Mouse (Mus musculus) E14TG2a.4 (cell line): ENCODE measurements at regions not wholly inside any gene's neighbourhood (a gene's known extent, or its start where the extent isn't known, plus 50 kb on each side); places are given as distances from the start of the nearest gene placed in this dataset.
A peak's percentile ranks its signal among the peaks of the same experiment; 100 is the strongest.

Experiments used
- H3K27me3 ChIP-seq: 2 replicates; pipeline ENCODE4 v1.6.1; 2014; ENCODE audit warnings: low read length, control low read depth; ENCODE audit not compliant: insufficient read depth
- H3K36me3 ChIP-seq: 2 replicates; pipeline ENCODE4 v1.6.1; 2014; ENCODE audit warnings: low read length, control low read depth; ENCODE audit not compliant: insufficient read depth
- H3K4me1 ChIP-seq: replicated peaks from 2 replicates; pipeline ENCODE4 v1.6.1; 2014; ENCODE audit warnings: low read depth, low read length, control low read depth
- H3K4me3 ChIP-seq: replicated peaks from 2 replicates; pipeline ENCODE4 v1.5.1; 2014; ENCODE audit warnings: mild to moderate bottlenecking, low read length
- H3K9me3 ChIP-seq: 2 replicates; pipeline ENCODE4 v1.6.1; 2014; ENCODE audit warnings: low read length, control low read depth
- CTCF ChIP-seq: conservative IDR thresholded peaks from 2 replicates; pipeline ENCODE4 v1.5.1; 2014; ENCODE audit warnings: low read length
- NANOG ChIP-seq: IDR thresholded peaks from 2 replicates; pipeline ENCODE4 v1.6.1; 2014; ENCODE audit warnings: borderline replicate concordance, low read length, mixed read lengths
- POU5F1 ChIP-seq: IDR thresholded peaks from 2 replicates; pipeline ENCODE4 v1.6.1; 2014; ENCODE audit warnings: low read length, borderline replicate concordance

DNA sequence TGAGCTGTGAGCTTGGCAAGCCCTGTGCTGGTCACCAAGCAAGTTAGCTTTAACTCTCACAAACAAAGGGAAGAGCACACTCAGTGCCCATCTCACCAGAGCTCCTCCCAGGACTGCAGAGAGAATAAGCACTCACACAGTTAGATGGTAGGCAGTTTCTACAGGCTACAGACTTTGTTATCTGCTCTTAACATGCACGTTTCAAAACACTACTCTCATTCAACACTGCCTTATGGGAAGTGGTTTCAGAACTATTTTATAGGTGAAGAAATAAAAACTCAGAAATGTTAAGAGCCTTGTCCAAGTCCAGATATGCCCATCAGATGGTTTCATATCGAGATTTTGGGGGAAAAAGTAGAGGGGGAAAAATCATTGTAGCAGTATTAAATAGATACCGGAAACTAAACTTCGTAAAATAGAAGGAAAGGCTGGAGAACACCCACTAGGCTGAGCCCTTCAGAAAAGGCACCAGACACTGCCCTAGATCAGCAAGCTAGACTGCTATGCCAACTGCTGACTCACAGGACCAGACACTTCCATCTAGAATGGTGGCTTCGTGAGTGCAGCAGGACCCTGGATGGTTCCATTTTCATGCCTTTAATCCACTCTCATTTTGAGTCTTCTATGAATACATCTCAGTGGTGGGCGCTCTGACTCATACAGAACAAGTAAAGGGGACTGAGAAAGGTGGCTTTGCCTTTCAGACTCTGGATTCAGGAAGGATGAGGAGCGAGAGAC, 51.3 kb upstream of the Serbp1 start:
- no peaks in the 10 kb centered on the region for H3K27me3 ChIP-seq
- H3K4me1 ChIP-seq, result peaks cover 19% of the 10 kb centered on the region
- TF ChIP-seq POU5F1 (no peak), CTCF (no peak), NANOG (no peak)
- no peaks in the 10 kb centered on the region for H3K9me3 ChIP-seq
- no peak overlapping the region for H3K4me3 ChIP-seq
- H3K36me3 ChIP-seq, result no peaks in the 10 kb centered on the region

DNA sequence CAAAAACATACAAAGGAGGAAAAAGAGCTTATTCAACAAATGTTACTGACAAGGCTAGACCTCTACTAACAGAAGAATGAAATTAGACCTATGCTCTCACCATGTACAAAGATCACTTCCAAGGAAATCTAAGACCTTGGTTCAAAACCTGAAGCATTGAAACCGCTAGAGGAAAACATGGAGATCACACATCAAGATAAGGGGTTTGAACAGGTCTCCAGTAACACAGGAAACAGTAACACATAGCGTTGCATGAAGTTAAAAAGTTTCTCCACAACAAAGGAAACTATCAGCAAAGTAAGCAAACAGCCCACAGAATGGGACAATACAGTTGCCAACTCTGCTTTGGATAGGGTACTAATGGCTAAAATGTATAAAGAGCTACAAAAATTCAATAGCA, 53.3 kb upstream of the Serbp1 start:
- Histone ChIP-seq H3K27me3 (no peaks in the 10 kb centered on the region), H3K36me3 (no peaks in the 10 kb centered on the region), H3K4me1 (peaks cover 32% of the 10 kb centered on the region), H3K9me3 (no peaks in the 10 kb centered on the region), H3K4me3 (no peak overlapping the region)
- TF ChIP-seq NANOG, result no peak
- TF ChIP-seq CTCF, result no peak
- no peak for TF ChIP-seq POU5F1

DNA sequence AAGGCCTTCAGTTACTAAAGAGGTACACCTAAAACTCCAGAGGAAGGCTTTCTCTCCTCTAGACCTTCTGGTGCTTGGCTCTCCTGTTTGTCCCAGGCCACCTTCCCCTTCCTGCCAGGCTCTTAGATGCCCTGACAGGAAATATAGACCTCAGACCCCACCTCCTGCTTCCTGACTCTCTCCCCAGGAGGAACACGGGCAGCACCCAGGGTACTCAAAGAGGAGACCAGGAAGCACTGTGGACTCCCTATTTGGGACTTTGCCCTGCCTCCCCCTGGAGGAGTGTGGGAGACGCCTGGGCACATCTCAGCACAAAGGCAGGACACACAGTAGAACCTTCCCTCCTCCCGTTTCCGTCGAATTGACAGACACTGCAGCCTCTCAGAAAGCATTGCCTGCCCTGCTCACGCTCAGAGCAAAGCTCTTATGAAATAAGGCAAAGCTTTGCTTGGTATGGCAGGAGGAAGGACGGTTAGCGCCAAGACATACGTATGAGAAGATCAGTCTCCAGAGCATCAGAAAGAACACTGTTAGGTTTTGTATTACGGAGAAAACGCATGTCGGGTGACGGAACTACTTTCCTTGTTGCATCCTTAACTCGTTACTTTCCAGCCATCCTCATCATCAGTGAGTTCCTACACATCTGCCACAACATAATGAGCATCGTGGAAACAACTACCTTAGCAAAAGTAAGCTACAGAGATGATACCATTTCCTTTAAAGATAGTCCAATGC, 54.3 kb upstream of the Serbp1 start:
- H3K4me1 ChIP-seq, result peaks cover 32% of the 10 kb centered on the region
- TF ChIP-seq CTCF (no peak), NANOG (no peak), POU5F1 (no peak)
- peaks cover 5% of the 10 kb centered on the region for H3K27me3 ChIP-seq
- 0 out of 2 replicates have a peak overlapping the region, but pooled peaks have one; percentile 8 for H3K4me3 ChIP-seq
- H3K36me3 ChIP-seq, result no peaks in the 10 kb centered on the region
- H3K9me3 ChIP-seq, result no peaks in the 10 kb centered on the region

DNA sequence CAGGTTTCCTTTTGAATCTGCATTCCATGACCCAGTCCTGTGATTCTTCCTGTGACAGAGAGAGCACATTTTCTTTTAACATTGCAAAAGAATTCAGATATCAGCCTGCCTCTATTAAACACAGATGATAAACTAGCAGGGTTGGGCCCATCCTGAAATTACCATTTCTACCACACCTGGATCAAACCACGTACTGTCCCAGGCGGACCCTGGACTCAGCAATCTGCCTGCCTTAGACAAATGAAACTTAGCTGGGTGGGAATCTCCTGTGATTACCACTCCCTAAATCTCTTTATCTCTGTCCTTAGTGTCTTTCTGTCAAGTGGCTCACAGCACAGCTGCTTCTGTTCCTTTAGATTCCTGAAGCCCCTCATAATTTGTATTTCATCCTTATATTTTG, 55.5 kb upstream of the Serbp1 start:
- no peak for TF ChIP-seq CTCF
- Histone ChIP-seq H3K4me3 (no peak overlapping the region), H3K9me3 (no peaks in the 10 kb centered on the region), H3K27me3 (peaks cover 5% of the 10 kb centered on the region), H3K4me1 (peaks cover 32% of the 10 kb centered on the region), H3K36me3 (no peaks in the 10 kb centered on the region)

DNA sequence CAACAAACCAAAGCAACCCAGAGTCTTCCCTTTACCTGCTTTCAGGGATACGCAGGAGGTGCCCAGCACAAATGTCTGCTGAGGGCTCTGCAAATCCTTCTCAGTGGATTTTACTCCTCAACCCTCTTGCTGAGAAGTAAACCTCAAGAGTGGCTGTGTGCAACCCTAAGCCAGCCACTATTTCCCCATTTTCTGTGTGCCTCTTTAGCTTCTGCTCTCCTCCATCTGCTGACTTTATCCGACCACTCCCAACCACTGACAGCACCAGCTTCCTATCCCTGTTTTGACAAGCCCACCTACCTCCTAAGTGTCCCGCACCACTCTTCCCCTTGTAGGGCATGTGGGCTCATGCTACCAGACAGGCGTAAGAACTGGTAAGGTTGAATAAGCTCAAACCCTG, 56.5 kb upstream of the Serbp1 start:
- peaks cover 5% of the 10 kb centered on the region for H3K27me3 ChIP-seq
- peaks cover 32% of the 10 kb centered on the region for H3K4me1 ChIP-seq
- H3K9me3 ChIP-seq, result no peaks in the 10 kb centered on the region
- no peak overlapping the region; the same call in 1 of the 2 replicates for H3K4me3 ChIP-seq
- TF ChIP-seq NANOG (no peak), POU5F1 (no peak), CTCF (no peak)
- H3K36me3 ChIP-seq, result no peaks in the 10 kb centered on the region

DNA sequence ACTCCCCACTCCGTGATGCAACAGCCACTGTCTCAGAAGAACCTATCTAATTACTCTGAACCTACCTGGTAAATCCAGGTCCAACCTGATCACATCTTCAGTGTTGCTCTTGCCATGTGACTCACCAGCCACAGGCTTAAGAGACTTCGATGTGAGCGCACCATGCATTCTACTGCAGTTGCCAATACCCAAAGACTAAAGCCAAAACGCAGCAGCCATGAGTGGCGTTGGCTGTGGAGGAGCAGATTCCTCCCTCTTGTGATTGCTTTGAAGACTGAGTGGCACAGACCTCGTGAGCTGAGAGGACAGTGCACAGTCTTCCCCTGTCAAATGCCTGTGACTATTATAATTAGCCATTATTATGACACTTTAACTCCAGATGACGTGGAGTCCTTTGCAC, 58.6 kb upstream of the Serbp1 start:
- TF ChIP-seq NANOG, result no peak
- TF ChIP-seq CTCF, result no peak
- TF ChIP-seq POU5F1, result no peak
- no peaks in the 10 kb centered on the region for H3K9me3 ChIP-seq
- no peaks in the 10 kb centered on the region for H3K36me3 ChIP-seq
- peaks cover 5% of the 10 kb centered on the region for H3K27me3 ChIP-seq
- no peak overlapping the region for H3K4me3 ChIP-seq
- peaks cover 32% of the 10 kb centered on the region for H3K4me1 ChIP-seq

DNA sequence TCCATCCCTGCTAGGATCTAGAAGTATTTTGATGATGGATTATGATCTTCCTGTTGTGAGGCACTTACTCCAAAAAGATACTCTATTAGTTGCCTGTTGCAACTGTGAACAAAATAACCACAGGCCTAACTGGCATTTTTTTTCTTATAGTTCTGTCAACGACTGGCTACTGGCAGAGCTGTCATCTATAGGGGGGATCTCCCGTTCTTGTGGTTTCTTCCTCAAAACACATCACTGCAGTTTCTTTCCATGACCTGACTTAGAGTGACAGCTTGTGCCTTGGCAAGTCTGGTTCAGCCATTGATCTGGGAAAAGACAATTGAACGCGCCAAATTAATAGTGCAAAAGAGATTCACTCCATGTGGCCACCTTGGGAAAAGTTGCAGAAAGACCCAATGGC, 59.4 kb upstream of the Serbp1 start:
- Histone ChIP-seq H3K9me3 (no peaks in the 10 kb centered on the region), H3K4me3 (no peak overlapping the region), H3K4me1 (peaks cover 27% of the 10 kb centered on the region), H3K36me3 (no peaks in the 10 kb centered on the region), H3K27me3 (peaks cover 5% of the 10 kb centered on the region)
- TF ChIP-seq CTCF, result no peak
- TF ChIP-seq NANOG, result no peak
- no peak for TF ChIP-seq POU5F1

DNA sequence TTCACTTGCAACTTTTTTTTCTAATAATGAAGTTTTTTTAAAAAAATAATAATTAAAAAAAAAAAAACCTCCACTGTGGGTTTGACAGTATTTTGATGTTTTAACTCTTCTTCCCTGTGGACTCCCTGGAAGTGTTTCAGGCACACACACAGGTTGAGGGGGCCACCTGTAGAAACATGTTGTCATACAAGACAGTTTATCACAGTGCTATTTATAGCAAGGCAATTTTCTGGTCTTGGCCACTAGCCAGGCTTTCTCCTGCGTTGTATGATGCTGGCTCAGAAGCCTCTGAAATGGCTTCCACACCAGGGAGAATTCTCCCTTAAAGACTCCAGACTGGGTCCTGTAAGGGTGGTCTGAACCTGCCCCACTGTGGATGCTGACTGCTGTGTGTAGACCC, 59.9 kb upstream of the Serbp1 start:
- H3K36me3 ChIP-seq, result no peaks in the 10 kb centered on the region
- peaks cover 5% of the 10 kb centered on the region for H3K27me3 ChIP-seq
- TF ChIP-seq NANOG (no peak), CTCF (no peak), POU5F1 (no peak)
- no peaks in the 10 kb centered on the region for H3K9me3 ChIP-seq
- peaks cover 23% of the 10 kb centered on the region for H3K4me1 ChIP-seq
- no peak overlapping the region for H3K4me3 ChIP-seq

DNA sequence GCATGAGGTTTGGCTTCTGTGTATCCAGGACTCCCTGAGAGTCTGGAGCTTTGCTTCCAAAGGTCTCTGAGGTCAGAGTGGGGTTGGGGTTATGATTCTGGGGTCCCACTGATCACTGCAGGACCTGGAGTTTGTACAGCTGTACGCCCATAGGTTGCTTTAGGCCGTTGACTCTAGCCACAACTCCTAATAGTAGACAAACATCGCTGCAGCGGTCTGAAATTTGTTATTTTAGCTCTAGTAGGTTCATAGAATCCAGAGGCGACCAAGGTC, 67.4 kb upstream of the Serbp1 start:
- Histone ChIP-seq H3K27me3 (no peaks in the 10 kb centered on the region), H3K9me3 (no peaks in the 10 kb centered on the region), H3K4me3 (no peak overlapping the region), H3K4me1 (peaks cover 39% of the 10 kb centered on the region), H3K36me3 (no peaks in the 10 kb centered on the region)
- TF ChIP-seq NANOG (no peak), CTCF (no peak), POU5F1 (no peak)
